Mouse (Mus musculus) telencephalon, adult 2 months (tissue): ENCODE data around the gene Sept3.
"Not testable (repeated sequence)": the region's sequence is repeated elsewhere in the genome, so short reads cannot be mapped to it uniquely, and the experiment has no call there.

Experiments
- DNase-seq: peaks from one replicate; pipeline ENCODE4 v3.0.0-alpha.2; 2011; ENCODE audit warnings: low read depth, low spot score

Gene Sept3

GRCm38 (mm10) chr15:82274593-82274926, at the start of gene Sept3:
TSS of gene Sept3 (plus strand) at chr15:82274893.
- no peak for DNase-seq

DNA sequence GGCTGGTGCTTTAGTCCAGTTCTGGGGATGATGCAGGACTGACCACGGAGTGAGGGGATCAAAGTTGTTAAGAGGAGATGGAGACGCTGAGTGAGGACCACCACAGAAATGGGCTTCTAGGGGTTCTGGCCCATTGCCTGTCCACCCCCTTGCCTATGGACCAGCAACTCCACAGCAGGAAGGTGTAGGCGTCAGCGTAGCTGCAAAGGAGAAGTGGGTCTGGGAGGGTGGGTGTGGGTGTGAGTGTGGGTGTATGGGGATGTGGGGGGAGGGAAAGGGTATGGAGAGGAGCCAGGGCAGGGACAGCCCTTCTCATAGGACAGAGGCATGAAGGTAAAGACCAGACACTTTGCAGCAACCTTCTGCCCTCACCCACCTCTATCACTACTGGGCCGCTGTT, 48.9 kb upstream of the Sept3 start:
- no peak for DNase-seq

DNA sequence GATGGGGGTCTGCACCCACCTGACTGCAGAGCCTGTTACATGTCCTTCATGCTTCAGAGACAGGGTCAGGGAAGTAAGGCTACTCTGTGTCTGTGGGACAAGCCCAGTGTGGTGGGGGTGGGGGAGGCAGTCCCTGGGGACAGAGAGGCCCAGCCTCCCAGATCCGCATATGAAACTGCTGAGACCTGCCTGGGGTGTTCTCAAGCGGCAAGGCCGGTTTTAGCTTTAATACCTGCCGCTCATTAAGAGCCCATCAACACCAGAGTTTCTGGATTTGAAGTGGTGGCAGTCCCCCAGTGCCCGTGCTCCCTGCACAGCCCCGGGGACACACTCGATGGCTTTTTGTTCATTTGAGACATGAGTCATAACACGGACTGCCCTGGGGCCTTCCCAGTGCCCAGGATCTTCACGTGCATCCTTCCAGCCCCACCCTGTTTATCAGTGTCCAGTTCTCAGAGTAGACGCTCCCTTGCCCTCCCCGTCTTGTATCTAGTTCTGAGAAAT, 45.1 kb upstream of the Sept3 start:
- no peak for DNase-seq

- no peak for DNase-seq
Measured at GRCm38 (mm10) chr15:82230098-82230611, 44.5 kb upstream of the Sept3 start.

DNA sequence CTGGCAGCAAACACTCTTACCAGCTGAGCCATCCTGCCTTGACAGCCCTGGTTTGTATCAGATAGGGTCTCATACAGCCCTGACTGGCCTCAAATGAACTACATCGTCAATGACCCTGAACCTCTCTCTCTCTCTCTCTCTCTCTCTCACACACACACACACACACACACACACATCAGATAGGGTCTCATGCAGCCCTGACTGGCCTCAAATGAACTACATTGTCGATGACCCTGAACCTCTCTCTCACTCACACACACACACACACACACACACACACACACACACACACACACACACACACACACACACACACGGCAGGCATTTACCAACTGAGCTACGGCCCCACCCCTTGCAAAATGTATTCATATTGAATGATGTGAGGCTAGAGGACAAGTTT, 43.6 kb upstream of the Sept3 start:
- DNase-seq, result no peak

GRCm38 (mm10) chr15:82231591-82232378, 42.9 kb upstream of the Sept3 start:
- no peak for DNase-seq

- DNase-seq, result no peak
Measured at GRCm38 (mm10) chr15:82232651-82233050, 42.0 kb upstream of the Sept3 start.

DNA sequence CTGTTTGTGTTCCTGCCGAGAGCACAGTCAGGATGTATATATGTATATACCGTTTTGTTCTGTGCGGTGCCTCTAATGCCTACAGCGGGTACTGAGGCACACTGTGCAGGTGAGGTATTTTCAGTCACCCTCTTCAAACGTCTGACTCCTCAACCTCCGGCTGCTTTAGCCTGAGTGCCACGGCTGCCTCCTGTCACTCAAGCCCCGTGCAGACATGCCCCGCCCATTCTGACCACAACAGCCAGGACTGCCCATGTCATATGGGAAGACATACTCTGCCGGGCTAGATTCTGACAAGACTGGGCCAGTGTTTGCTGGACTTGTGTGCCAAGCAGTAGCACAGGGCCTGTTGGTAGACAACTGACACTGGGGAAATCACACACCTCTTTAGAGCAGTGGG, 39.0 kb upstream of the Sept3 start:
- DNase-seq, result no peak

DNA sequence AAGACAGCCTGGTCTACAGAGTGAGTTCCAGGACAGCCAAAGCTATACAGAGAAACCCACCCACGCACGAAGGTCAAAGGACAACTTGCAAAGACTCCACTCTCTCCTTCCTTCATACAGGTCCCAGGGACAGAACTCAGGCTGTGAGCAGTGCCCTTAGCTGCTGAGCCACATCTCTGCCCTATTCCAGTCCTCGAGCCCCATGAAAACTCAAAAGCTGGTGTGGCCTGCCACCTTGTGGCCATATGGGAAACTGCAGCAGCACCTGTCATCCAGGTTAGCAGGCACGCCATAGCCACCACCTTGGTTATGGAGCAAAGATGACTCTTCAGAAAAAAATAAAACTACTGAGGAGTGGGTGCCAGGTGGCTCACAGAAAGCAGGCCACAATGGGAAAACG, 38.1 kb upstream of the Sept3 start:
- DNase-seq, result no peak

GRCm38 (mm10) chr15:82243311-82243710, 31.4 kb upstream of the Sept3 start:
- DNase-seq, result no peak

DNA sequence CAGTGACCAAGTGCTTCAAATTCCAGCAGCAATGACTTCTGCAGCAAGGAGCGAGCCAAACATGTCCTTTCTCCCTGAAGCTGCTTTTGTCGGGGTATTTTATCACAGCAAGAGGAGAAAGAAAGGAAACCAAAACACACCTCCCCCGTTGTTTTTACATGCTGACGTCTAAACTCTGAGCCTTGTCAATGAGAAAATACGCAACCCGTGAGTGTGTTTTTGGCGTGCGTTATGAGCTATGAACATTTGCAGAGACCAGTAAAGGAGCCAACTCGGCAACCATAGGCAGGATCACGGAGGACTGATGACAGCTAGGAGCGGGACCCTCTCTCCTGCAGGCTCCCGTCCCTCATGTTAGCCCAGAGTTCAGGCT, 31.0 kb upstream of the Sept3 start:
- DNase-seq, result no peak

- peak; percentile 63 for DNase-seq
Measured at GRCm38 (mm10) chr15:82244115-82244804, 30.4 kb upstream of the Sept3 start, which contains the start of gene Cenpm. TSS of gene Cenpm (minus strand) at chr15:82244748.

- DNase-seq, result not testable (repeated sequence)
Measured at GRCm38 (mm10) chr15:82244805-82245161, 29.9 kb upstream of the Sept3 start.

- no peak for DNase-seq
Measured at GRCm38 (mm10) chr15:82247131-82247776, 27.4 kb upstream of the Sept3 start.

- DNase-seq, result no peak
Measured at GRCm38 (mm10) chr15:82251579-82251978, 23.1 kb upstream of the Sept3 start.

GRCm38 (mm10) chr15:82252097-82252496, 22.6 kb upstream of the Sept3 start, which contains the start of gene 1500009C09Rik:
TSS of gene 1500009C09Rik (plus strand) at chr15:82252397.
- DNase-seq, result no peak

DNA sequence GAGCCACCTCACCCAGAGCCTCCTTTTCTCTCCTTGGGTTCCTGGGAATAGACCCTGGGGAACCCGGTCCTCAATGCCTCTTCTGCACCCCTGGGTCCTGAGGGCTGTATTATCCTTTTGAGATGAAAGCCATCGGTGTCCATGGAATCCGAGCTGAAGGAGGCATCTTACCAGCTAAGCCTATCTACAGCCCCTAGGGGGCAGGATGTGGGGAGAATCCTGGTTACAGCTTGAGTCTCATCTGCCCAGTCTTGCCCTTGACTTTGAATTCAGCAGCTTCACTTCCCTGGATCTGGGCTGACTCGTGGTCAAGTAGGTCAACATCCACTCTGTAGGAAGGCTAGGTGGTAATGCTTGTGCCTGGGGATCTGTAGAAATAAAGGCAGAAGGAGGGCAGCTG, 19.4 kb upstream of the Sept3 start:
- DNase-seq, result no peak

DNA sequence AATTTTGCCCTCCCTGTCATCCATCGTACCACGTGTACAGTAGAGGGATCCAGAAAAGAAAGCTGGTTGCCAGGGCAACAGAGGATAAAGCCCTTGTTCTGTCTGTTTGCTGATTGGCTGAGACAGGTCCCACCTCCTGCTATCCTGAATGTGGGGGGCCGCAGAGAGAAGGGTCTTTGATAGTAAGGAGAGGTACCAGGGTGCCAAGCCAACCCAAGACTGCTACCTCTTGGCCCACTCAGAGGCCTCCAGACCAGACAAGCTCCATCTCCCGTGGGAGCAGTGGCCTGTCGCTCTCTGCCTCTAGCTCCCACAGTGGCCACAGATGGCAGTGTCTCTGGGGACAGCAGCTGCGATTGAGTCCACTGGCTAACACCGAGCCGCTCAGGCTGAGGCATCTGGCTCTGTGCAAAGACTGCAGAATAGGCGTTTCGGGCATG, 18.7 kb upstream of the Sept3 start:
- peak; percentile 95 for DNase-seq

- DNase-seq, result no peak
Measured at GRCm38 (mm10) chr15:82259510-82259909, 15.2 kb upstream of the Sept3 start.

- no peak for DNase-seq
Measured at GRCm38 (mm10) chr15:82266356-82266755, 8.3 kb upstream of the Sept3 start.

- no peak for DNase-seq
Measured at GRCm38 (mm10) chr15:82268185-82268584, 6.5 kb upstream of the Sept3 start.

GRCm38 (mm10) chr15:82268783-82269182, 5.9 kb upstream of the Sept3 start:
- DNase-seq, result no peak
